Mouse (Mus musculus) frontal cortex, adult 2 months (tissue): ENCODE data around the gene Sgpp2. TPM values are rescaled to one million over a fixed set of nuclear protein-coding genes. Genes with fewer than 3 reads are reported as not detected.

Experiments
- DNase-seq, 2 experiments: peaks; one replicate each; pipeline ENCODE4 v3.0.0; 2022; ENCODE audit warnings: low spot score in 1 of 2; ENCODE audit errors: extremely low spot score in 1 of 2
- polyA plus RNA-seq: library from polyadenylated mRNA; depleted of rRNA; stranded (reverse); fragments of >200 nt; gene quantifications from 2 replicates; pipeline ENCODE4 v1.2.3, GENCODE M21; 2012

Sgpp2 gene
- polyA plus RNA-seq, 1 experiment, result 11.5 TPM

GRCm38 (mm10) chr1:78395737-78396136 lies 85.6 kb downstream of the Sgpp2 start:
- DNase-seq, result no peak

- DNase-seq, result no peak
These were observed 86.3 kb downstream of the Sgpp2 start for GRCm38 (mm10) chr1:78396320-78396913.

GRCm38 (mm10) chr1:78399755-78400154 lies 89.6 kb downstream of the Sgpp2 start:
- no peak for DNase-seq

GRCm38 (mm10) chr1:78401413-78401812 lies 91.3 kb downstream of the Sgpp2 start:
- no peak for DNase-seq

- DNase-seq, result no peak
These were observed 99.3 kb downstream of the Sgpp2 start for GRCm38 (mm10) chr1:78409396-78409795.

- DNase-seq, result no peak
These were observed 102.5 kb downstream of the Sgpp2 start for GRCm38 (mm10) chr1:78412668-78413067.

- no peak for DNase-seq
These were observed 104.3 kb downstream of the Sgpp2 start for GRCm38 (mm10) chr1:78414421-78414820.

- DNase-seq, result no peak
These were observed 107.2 kb downstream of the Sgpp2 start for GRCm38 (mm10) chr1:78417154-78417911.

- DNase-seq, result peak; percentile 32 to 88
These were observed 109.4 kb downstream of the Sgpp2 start for GRCm38 (mm10) chr1:78419593-78419992.

- DNase-seq, result no peak
These were observed 110.1 kb downstream of the Sgpp2 start for GRCm38 (mm10) chr1:78420271-78420670.

- DNase-seq, result no peak
These were observed 111.6 kb downstream of the Sgpp2 start for GRCm38 (mm10) chr1:78421749-78422148.

GRCm38 (mm10) chr1:78422576-78422975 lies 112.4 kb downstream of the Sgpp2 start:
- DNase-seq, result no peak

- DNase-seq, result no peak
These were observed 114.7 kb downstream of the Sgpp2 start for GRCm38 (mm10) chr1:78424848-78425247.

GRCm38 (mm10) chr1:78425309-78425708 lies 115.2 kb downstream of the Sgpp2 start:
- no peak for DNase-seq

GRCm38 (mm10) chr1:78425793-78426700 lies 115.9 kb downstream of the Sgpp2 start:
- peak; percentile 42 to 64 for DNase-seq

GRCm38 (mm10) chr1:78426841-78427240 lies 116.7 kb downstream of the Sgpp2 start:
- no peak for DNase-seq

- DNase-seq, result no peak
These were observed 118.7 kb downstream of the Sgpp2 start for GRCm38 (mm10) chr1:78428851-78429250.

- DNase-seq, result no peak
These were observed 123.3 kb downstream of the Sgpp2 start for GRCm38 (mm10) chr1:78433472-78433871.

- DNase-seq, result no peak
These were observed 125.8 kb downstream of the Sgpp2 start for GRCm38 (mm10) chr1:78435967-78436366.

GRCm38 (mm10) chr1:78436445-78436844 lies 126.3 kb downstream of the Sgpp2 start:
- no peak for DNase-seq

- no peak for DNase-seq
These were observed 127.0 kb downstream of the Sgpp2 start for GRCm38 (mm10) chr1:78437150-78437549.
